Mouse (Mus musculus) yolk sac, embryonic 10.5 days (tissue): ENCODE data around the gene Xkr8.
A peak's percentile ranks its signal among the peaks of the same experiment; 100 is the strongest.
"Not testable (repeated sequence)": the region's sequence is repeated elsewhere in the genome, so short reads cannot be mapped to it uniquely, and the experiment has no call there.

ENCODE experiments used
- DNase-seq: peaks from one replicate; pipeline ENCODE4 v3.0.0-alpha.2; 2017; ENCODE audit warnings: low spot score

The Xkr8 gene

DNA sequence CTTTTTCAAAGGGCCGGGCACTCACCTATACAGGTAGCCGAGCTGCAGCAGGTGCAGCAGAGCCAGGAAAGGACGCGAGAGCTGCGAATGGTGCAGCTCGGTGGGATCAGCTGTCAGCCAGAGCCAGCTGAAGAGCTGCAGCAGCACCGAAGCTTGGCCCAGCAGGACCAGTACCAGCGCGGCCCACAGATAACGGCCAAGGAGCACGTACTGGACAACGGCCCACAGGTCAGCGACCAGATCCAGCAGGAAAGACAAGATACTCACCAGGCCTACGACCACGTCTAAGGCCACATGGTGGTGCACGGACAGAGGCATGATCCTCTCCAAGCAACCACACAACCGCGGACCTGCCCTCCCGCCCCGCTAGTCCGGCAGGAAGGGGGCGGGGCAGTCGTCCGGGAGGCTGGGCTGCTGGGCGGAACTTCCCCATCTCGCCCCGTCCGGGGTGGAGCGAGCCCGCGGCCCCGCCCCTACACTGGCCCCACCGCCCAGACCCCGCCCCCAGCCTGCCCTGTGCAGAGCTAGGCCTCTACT, at the start of gene Xkr8:
TSS of gene Xkr8 (minus strand) at position 399 of the 537 bp plus-strand sequence.
- peak; percentile 93 for DNase-seq

DNA sequence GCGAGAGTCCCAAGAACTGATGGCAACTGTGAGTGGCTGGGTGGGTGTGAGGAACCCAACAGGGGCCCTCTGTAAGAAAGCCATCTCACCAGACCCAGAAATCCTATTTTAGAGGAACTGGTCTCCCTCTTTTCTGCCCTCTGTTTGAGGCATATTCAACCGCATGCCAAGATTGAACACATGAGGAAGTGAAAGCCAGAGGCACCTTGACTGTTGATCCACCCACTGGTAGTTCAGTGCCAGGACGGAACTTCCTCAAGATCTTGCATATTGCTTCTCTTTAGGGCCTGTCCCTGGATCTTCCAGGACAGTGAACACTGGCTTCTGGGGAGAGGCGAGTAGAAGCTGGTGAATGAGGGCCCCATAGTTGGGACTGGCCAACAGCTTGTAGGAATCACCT, 47.9 kb upstream of the Xkr8 start:
- DNase-seq: no peak

DNA sequence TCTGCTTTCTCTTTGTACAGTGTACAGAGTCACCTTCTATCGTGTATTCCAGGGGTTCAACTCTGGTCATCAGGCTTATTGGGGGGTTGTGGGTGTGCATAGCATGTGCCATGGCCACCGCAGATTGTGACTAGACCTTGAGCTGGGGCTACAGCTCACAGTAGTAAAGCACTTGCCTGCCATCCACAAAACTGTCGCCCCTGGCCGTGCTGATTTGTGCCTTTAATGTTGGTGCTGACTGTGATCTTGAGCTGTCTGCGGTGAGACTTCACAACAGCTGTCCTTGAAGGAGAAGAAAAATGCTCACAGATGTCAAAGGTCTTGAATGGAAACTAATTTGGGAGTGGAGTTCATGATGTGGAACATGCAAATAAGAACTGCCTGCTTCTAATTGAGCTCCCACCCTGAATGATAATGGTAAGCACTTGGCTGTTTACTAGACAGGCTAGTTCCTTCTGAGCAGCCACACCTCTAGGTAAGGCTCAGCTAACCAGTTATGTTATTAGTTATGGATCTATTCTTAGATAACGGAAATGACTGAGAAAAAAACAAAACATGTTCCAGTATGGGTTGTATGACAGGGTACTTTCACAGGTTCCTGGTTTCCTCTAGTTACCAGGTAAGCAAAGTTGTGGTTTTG, 46.3 kb upstream of the Xkr8 start:
- DNase-seq: no peak

DNA sequence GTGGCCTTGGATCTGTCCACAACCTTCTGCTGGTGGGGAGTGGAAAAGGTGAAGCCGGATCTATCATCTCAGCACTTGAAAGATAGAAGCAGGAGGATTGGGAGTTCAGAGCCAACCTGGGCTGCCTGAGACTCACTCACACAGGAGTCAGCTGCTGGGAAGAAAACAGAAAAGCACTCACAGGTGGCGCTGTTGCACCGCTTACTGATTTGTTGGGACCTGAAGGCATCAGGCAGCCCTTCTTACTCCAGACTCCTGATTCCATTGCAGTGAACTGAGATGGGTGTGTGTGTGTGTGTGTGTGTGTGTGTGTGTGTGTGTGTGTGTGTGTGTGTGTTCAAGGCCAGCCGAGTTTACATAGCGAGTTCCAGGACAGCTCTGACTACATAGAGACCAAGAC, 44.4 kb upstream of the Xkr8 start:
- DNase-seq: peak; percentile 32

DNA sequence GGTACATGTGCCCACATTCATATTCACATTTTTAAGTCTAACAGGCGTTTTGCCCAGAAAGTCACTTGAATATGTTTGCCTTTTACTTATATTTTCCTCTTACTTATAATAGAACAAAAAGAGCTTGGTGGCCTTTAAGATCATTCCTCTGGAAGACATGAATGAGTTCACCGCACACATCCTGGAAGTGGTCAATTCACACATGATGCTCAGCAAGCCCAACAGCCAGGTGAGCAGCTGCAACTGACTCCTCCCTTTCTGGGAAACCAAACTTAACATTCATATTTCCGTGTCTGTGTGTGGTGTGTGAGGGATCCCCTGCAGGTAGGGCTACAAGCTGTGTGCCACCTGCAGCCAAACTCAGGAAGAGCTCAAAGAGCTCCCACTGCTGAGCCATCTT, 42.6 kb upstream of the Xkr8 start:
- DNase-seq: no peak

DNA sequence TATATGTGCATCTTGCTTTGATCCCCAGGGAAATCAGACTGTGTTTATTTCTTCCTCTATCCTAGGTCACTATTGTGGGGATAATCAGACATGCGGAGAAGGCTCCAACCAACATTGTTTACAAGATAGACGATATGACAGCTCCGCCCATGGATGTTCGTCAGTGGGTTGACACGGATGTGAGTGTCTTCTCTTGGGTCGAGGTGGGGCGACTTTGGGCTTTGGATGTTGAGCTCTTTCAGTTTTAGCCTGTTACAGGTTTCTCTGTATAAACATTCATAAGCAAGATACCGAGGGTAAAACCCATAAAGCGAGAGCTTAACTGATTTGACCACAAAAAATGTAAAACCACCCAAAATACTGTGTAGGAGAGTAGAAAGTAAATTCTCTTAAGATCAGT, 39.4 kb upstream of the Xkr8 start:
- DNase-seq: no peak

DNA sequence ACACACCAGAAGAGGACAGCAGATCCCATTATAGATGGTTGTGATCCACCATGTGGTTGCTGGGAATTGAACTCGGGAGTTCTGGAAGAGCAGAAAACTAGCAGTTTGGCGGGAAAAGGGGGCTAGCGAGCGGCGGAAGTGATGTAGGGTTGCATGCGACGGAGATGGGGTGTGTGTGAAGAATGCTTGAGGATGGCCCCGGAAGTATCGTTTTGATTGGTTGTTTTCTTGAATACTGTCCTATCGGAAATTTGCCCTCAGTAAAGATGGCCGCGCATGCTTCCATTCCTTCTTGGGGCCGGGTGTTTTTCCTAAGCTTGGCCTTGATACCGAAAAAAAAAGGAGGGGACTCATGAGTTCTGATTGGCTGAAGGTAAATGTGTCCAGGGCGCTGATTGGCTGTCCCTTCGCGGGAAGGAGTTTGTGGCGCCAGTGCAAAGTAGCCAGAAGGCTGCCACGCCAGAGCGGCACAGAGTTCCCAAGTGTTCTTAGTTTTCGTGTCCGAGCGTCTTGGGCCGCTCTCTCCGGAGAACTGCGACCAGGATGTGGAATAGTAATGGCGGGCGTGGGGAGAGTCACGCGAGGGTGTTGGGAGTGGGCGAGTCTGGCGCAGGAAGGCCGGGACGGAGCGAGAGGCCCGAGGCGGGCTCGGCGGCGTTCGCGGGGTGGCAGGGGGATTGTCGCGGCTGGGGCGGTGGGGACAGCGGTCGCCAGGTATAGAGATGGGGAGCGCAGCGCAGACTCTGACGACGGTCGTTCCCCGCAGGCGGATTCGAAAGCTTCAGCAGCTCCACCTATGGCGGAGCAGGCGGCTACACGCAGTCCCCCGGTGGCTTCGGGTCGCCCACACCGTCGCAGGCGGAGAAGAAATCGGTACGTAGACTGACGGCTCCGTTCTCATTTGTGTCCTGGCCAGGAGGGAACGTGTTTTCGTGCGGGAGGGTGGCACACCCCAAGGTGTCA, 35.8 kb upstream of the Xkr8 start, which contains the start of gene Rpa2:
TSS of gene Rpa2 (plus strand) at position 419 of the 963 bp plus-strand sequence.
- peak; percentile 100 for DNase-seq

DNA sequence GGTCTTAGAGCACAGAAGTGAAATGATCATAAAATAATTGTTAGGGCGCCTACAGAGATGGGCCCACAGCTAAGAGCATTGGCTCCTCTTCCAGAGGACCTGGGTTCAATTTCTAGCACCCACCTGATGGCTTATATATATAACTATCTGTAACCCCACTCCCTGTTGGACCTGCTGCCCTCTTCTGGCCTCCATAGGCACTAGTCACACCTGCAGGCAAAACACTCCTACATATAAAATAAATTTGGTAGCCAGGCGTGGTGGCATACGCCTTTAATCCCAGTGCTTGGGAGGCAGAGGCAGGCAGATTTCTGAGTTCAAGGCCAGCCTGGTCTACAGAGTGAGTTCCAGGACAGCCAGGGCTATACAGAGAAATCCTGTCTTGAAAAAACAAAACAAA, 30.8 kb upstream of the Xkr8 start:
- not testable (repeated sequence) for DNase-seq

DNA sequence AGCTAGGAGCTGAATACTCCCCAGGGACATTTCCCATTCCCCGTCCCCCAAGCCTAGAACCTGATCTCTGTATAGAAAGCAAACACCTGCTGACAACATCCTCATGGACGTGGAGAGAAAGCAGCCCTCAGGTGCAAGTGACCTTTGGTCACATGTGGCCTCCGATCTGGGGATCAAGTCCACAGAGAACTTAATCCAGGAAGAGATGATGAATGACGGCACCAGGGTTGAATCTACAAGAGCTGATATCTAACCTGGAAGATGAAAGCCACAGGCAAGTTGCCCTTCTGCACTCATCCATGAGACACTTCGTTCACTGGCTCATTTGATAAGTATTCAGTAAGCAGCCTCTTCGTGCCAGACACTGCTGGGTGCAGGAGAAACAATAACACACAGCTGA, 30.3 kb upstream of the Xkr8 start:
- no peak for DNase-seq

DNA sequence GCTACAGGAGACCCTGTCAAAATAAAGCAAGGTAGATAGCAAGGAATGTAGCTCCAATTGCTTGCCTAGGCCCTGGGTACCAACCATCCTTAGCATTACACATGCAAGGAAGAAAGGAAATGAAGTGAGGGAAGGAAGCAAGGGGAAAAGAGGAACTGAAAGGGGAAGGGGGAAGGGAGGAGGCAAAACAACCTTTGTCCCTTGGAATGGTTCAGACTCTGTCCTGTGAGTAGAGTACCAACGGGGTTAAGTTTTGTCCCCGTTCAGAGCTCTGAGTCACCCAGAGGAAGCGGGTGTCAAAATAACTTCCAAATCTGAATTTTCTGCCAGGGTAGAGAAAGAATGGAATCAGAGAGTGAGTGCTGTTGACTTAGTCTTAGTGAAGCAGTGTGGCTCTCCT, 27.9 kb upstream of the Xkr8 start:
- no peak for DNase-seq

DNA sequence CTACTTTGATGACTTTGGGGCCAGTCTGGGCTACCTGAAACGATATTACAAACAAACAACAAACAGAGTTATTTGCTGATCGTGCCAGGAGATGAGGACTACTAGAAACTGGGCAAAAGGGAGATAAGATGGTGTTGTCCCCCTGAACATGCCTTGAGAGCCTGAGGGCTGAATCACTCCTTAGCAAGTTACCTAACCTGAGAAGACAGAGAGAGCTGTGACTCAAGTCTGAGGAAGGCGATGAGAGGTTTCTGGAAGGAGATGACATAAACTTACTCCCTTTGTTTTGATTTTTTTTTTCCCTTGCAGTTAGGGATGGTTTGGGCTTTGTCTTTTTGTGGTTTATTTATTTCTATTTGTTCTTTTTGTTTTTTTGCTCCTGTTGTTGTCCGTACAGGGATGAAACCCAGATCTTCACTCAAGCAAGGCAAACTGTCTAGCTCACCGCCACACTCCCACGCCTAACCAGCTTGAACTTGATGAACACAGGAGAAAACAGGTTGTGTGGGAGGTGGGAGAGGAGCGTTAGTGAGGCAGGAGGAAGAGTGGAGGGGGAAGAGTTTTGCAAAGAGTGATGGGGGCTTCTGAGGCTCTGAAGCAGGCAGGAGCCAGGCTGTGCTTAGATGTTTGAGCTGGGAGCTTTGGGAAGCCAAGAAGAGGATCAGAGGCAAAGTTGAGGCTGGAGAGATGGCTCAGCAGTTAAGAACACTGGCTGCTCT, 25.4 kb upstream of the Xkr8 start:
- DNase-seq: no peak

DNA sequence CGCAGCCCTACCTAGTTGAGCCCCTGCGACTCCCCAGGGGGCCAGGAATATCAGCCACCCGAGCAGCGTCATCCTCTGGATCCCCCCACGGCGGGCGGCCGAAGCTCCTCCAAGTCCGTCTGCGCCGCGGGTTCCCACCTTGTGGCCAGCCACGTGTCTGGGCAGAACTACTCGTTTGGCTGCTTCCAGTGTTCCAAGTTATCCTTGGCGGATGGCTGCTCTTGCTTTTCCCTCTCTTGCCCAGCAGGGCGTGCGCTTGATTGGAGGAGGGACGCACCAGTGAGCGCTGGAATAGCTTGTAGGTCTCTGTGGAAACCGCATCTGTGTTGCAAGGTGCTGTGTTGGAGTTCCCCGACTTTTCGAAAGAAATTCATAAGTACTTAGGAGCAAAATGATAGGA, 24.6 kb upstream of the Xkr8 start, which contains the start of gene Smpdl3b:
TSS of gene Smpdl3b (minus strand) at position 279 of the 400 bp plus-strand sequence.
- DNase-seq: peak; percentile 74

DNA sequence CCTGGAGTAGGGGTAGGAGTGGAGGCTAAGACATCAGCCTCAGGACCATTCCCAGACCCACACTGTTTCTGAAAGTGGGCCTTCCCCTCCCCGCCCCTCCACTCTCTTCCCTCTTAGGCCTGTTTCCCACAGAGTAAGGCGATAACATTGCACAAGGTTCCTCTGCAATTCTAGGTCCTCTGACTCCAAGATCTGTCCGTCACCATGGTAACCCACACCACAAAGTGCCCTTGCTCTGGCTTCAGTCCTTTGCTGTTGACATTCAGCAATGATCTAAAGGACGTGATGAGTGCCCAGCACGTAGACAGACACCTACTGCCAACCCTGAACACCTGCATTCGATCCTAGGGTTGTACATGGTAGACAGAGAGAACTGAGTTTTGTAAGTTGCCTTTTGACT, 20.6 kb upstream of the Xkr8 start:
- DNase-seq: no peak

DNA sequence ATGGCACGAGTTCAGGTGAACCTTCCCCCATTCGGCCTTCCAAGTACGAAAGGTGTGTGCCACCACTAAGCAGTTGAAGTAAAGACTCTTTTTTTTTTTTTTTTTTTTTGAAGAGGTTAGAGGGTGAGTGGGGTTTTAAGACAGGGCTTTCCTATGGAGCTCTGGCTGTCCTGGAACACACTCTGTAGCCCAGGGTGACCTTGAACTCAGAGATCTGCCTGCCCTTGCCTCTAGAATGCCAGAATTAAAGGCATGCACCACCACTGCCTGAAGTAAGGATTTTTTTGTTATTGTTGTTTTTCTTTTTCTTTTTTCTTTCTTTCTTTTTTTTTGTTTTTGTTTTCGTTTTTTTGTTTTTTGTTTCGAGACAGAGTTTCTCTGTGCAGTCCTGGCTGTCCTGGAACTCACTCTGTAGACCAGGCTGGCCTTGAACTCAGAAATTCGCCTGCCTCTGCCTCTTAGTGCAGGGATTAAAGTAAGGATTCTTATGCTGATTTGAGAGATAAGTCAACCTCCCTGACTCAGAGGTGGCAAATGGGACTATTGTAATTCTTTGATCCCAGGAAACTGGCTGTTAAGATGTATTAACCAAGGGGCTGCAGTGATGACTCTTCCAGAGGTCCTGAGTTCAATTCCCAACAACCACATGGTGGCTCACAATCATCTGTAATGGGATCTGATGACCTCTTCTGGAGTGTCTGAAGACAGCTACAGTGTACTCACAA, 17.1 kb upstream of the Xkr8 start:
- DNase-seq: no peak

DNA sequence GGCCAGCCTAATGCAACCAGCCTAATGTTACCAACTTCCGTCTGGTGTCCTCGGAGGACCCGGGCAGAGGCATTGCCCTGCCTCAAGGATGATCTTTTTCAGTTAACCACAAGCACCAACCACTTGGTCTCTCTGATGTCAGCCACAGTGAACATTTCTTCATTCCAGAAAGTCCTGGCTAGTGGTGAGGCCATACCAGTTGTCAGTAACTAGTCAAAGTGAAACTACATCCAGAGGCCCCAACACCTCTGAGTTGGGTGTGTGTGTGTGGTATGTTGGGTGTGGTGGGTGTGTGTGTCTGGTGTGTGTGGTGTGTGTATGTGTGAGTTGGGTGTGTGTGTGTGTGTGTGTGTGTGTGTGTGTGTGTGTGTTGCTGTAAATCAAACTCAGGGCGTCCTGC, 16.4 kb upstream of the Xkr8 start:
- DNase-seq: no peak

DNA sequence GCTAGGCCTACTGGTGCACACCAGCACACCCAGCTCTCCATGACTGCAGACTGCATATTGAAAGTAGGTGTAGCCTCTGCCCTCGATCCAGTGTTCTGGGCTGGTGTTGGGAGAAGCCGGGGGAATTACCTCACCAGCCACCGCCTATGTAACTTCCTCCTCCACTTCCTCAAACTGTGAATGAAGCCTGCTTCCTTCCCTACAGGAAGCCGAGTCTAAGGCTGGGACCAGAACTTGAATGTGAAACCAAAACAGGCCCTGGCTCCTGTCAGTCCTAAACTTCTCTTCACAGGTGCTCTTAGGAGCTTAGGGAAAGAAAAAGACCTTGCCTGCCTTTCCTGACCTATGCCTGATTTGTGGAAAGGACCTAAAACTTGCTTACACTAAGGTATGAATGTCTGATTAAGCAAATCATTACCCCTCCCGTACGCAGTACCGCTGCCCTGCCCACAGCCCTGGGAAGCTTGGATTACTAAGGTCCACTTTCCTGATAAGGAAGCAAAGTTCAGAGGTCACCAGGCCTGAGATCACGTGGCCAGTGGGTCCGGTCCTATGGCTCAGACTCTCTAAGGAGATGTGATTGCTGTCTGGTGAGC, 15.4 kb upstream of the Xkr8 start:
- DNase-seq: peak; percentile 87

DNA sequence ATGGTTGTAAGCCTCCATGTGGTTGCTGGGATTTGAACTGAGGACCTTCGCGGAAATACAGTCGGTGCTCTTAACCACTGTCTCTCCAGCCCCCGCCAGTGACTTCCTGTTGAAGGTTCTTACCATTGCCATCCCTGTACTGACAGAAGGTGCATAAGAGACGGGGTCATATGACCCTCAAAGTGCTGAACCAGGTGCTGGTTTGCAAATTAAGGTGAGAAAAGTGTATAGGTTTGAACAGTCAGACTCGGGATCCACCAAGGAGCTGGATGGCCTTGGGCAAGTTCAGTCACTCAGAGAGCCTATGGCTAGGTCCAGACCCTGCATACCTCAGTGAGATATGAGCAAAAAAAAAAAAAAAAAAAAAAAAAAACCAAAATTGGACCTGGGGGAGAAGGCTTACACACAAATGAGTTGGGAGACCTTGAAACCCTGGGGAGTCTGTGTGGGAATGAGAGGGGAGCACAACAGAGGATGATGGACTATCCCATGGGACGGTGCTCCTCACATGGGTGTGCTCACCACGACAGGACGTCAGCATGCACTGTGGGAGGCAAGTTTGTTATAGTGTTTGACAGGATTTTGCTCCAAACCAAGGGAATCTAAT, 14.7 kb upstream of the Xkr8 start:
- no peak for DNase-seq

DNA sequence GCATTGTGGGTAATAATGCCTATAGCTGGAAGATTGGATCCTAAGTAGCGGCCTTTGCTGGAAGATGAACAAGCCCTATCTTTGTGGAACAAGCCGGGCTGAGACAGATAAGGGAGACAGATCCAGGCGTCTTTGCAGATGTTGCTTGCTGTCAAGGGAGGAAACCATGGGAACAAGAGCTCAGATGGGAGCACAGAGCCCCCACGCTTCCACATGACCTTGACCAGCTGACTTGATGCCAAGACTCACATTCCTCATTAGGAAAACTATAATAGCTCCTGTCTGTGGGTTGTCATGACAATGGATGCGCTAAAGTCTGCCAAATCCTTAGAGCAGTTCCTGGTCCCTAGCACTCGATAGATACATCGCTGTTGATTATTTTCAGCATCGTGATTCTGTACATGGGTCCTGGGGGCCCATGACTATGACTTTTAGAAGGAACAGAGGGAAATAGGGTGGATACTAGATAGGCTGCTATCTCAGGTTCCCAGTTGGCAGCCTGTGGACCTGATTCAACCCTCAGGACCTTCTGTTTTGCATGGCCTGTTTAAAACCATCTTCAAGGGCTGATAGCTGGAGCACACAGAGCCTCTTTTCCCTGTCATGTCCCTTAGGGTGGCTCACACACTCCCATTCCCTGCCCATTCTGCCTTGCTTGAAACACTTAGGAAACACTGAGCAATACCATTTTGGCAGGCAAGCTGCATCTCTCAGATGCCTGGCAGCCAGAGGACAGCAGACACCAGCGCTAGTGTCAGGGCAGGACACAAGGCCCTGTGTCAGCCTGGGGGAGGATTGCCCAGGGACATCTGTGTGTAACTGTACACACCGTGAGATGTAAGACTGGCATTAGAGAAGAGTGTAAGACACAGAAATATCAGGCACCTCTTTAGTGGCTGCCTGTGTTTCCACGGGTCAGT, 11.9 kb upstream of the Xkr8 start:
- no peak for DNase-seq

DNA sequence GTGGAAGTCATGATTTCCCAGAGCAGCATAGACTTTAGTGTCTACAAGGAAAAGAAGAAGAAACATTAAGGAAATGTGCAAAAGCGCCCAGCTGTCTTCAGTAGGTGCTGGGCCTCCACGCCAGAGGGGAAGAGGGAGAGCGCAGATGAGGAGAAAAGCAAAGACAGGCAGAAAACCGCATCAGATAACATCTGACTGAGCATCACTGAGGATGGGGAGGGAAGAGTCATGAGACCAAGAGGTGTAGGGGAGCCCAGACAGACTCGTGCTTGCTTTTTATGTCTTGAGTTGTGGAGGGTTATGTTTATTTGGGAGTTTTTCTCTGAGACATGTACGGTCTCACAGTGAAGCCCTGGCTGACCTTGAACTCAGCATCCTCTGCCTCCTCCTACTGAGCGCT, 9.1 kb upstream of the Xkr8 start:
- no peak for DNase-seq

DNA sequence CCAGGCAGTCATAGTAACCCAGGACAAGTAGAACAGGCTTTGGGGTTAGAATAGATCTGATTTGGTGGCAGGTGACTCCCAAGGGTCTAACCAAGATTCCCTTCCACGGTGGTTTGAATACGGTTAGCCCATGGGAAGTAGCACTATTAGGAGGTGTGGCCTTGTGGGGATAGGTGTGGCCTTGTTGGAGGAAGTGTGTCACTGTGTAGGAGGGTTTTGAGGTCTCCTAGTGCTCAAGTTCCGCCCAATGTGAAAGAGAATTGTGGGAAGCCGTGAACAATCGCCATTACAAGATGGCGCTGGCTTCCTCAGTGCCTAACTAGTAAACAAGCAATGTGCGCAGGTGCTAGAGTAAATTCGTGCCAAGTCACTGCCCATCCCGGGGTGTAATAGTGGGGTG, 4.8 kb upstream of the Xkr8 start:
- DNase-seq: not testable (repeated sequence)
